Mouse (Mus musculus) MEL (cell line): ENCODE data around the gene Pdss2. TPM values are rescaled to one million over a fixed set of nuclear protein-coding genes. Genes with fewer than 3 reads are reported as not detected.

Experiments used
- DNase-seq: peaks from one replicate; pipeline ENCODE4 v3.0.0; 2011; ENCODE audit warnings: low read depth, low spot score
- H3K27ac ChIP-seq: 2 replicates; pipeline ENCODE4 v1.5.1; 2012; ENCODE audit warnings: low read depth, mild to moderate bottlenecking, control low read depth, low read length, moderate library complexity; ENCODE audit not compliant: control insufficient read depth
- H3K27me3 ChIP-seq, 2 experiments: fragments of 150-350 bp in 1 of 2; sonication (generic) in 1 of 2; 2 replicates each; pipeline ENCODE4 v1.6.1; 2012; ENCODE audit warnings: low read length in 2 of 2, mild to moderate bottlenecking in 2 of 2, improper control_type of control experiment in 1 of 2, moderate library complexity in 1 of 2; ENCODE audit not compliant: insufficient read depth in 2 of 2, control insufficient read depth in 1 of 2
- H3K36me3 ChIP-seq, 2 experiments: 2 replicates each; pipeline ENCODE4 v1.6.1; 2012 to 2014; ENCODE audit warnings: low read length in 2 of 2, improper control_type of control experiment in 1 of 2, inconsistent platforms in 1 of 2, mild to moderate bottlenecking in 1 of 2; ENCODE audit not compliant: insufficient read depth in 2 of 2, control insufficient read depth in 1 of 2
- H3K4me1 ChIP-seq, 2 experiments: fragments of 150-350 bp in 1 of 2; sonication (generic) in 1 of 2; 2 replicates each; pipeline ENCODE4 v1.6.1; 2012; ENCODE audit warnings: low read length in 2 of 2, improper control_type of control experiment in 1 of 2, mild to moderate bottlenecking in 1 of 2; ENCODE audit not compliant: insufficient read depth in 2 of 2, control insufficient read depth in 1 of 2
- H3K4me3 ChIP-seq, 2 experiments: fragments of 150-350 bp in 1 of 2; sonication (generic) in 1 of 2; 2 replicates each; pipeline ENCODE4 v1.5.1; 2012; ENCODE audit warnings: low read depth in 2 of 2, low read length in 2 of 2, mild to moderate bottlenecking in 2 of 2, moderate library complexity in 2 of 2, control low read depth in 1 of 2, improper control_type of control experiment in 1 of 2; ENCODE audit not compliant: control insufficient read depth in 1 of 2, insufficient read depth in 1 of 2
- H3K79me2 ChIP-seq: 2 replicates; pipeline ENCODE4 v1.6.1; 2012; ENCODE audit warnings: mild to moderate bottlenecking, low read length, moderate library complexity; ENCODE audit not compliant: control insufficient read depth, poor library complexity, insufficient read depth
- H3K9ac ChIP-seq: 2 replicates; pipeline ENCODE4 v1.6.1; 2012; ENCODE audit warnings: low read depth, mild to moderate bottlenecking, control low read depth, low read length, moderate library complexity; ENCODE audit not compliant: control insufficient read depth, poor library complexity, severe bottlenecking
- H3K9me3 ChIP-seq: fragments of 150-350 bp; sonication (generic); replicated peaks from 2 replicates; pipeline ENCODE4 v1.6.1; 2012; ENCODE audit warnings: mild to moderate bottlenecking, low read length, improper control_type of control experiment, moderate library complexity; ENCODE audit not compliant: insufficient read depth
- BHLHE40 ChIP-seq: IDR thresholded peaks from 2 replicates; pipeline ENCODE4 v1.6.1; 2012; ENCODE audit warnings: low read depth, mild to moderate bottlenecking, inconsistent platforms, low read length, improper control_type of control experiment, borderline replicate concordance
- CHD1 ChIP-seq: IDR thresholded peaks from 2 replicates; pipeline ENCODE4 v1.6.1; 2012; ENCODE audit warnings: low read depth, mild to moderate bottlenecking, inconsistent platforms, low read length, improper control_type of control experiment
- CHD2 ChIP-seq: IDR thresholded peaks from 2 replicates; pipeline ENCODE4 v1.6.1; 2011; ENCODE audit warnings: low read length, improper control_type of control experiment
- CTCF ChIP-seq, 3 experiments: IDR thresholded peaks in 2 of 3; conservative IDR thresholded peaks in 1 of 3; 2 replicates each; pipeline ENCODE4 v1.5.1; 2011 to 2012; ENCODE audit warnings: low read length in 3 of 3, low read depth in 2 of 3, mild to moderate bottlenecking in 2 of 3, improper control_type of control experiment in 1 of 3, inconsistent platforms in 1 of 3, mixed read lengths in 1 of 3, moderate library complexity in 1 of 3; ENCODE audit not compliant: control insufficient read depth in 1 of 3, insufficient read depth in 1 of 3, poor library complexity in 1 of 3, severe bottlenecking in 1 of 3
- E2F4 ChIP-seq: IDR thresholded peaks from 2 replicates; pipeline ENCODE4 v1.6.1; 2011; ENCODE audit warnings: low read depth, low read length, improper control_type of control experiment, borderline replicate concordance
- EP300 ChIP-seq, 2 experiments: IDR thresholded peaks; 2 replicates each; pipeline ENCODE4 v1.6.1; 2011; ENCODE audit warnings: improper control_type of control experiment in 2 of 2, low read length in 2 of 2, low read depth in 1 of 2, mild to moderate bottlenecking in 1 of 2
- ETS1 ChIP-seq: IDR thresholded peaks from 2 replicates; pipeline ENCODE4 v1.6.1; 2012; ENCODE audit warnings: low read depth, mild to moderate bottlenecking, inconsistent platforms, low read length, improper control_type of control experiment, moderate library complexity
- GATA1 ChIP-seq: IDR thresholded peaks from 2 replicates; pipeline ENCODE4 v1.6.1; 2011; ENCODE audit warnings: low read depth, low read length, improper control_type of control experiment
- JUND ChIP-seq: IDR thresholded peaks from 2 replicates; pipeline ENCODE4 v1.6.1; 2011; ENCODE audit warnings: low read depth, mild to moderate bottlenecking, improper control_type of control experiment, low read length
- KAT2A ChIP-seq: conservative IDR thresholded peaks from 2 replicates; pipeline ENCODE4 v1.6.1; 2012; ENCODE audit warnings: low read depth, low read length, improper control_type of control experiment, inconsistent platforms
- MAFK ChIP-seq: IDR thresholded peaks from 2 replicates; pipeline ENCODE4 v1.6.1; 2011; ENCODE audit warnings: low read depth, mild to moderate bottlenecking, low read length, improper control_type of control experiment, borderline replicate concordance
- MYC ChIP-seq: IDR thresholded peaks from 2 replicates; pipeline ENCODE4 v1.6.1; 2011; ENCODE audit warnings: low read depth, mild to moderate bottlenecking, low read length, improper control_type of control experiment, moderate library complexity
- NELFE ChIP-seq: IDR thresholded peaks from 2 replicates; pipeline ENCODE4 v1.6.1; 2011; ENCODE audit warnings: low read depth, low read length, improper control_type of control experiment
- POLR2AphosphoS5 ChIP-seq: IDR thresholded peaks from 2 replicates; pipeline ENCODE4 v1.6.1; 2012; ENCODE audit warnings: low read depth, borderline replicate concordance, mild to moderate bottlenecking, inconsistent platforms, low read length, moderate library complexity, mixed read lengths
- RAD21 ChIP-seq: IDR thresholded peaks from 2 replicates; pipeline ENCODE4 v1.6.1; 2011; ENCODE audit warnings: mild to moderate bottlenecking, low read depth, low read length, improper control_type of control experiment
- RCOR1 ChIP-seq: IDR thresholded peaks from 2 replicates; pipeline ENCODE4 v1.6.1; 2012; ENCODE audit warnings: low read depth, mild to moderate bottlenecking, inconsistent platforms, low read length, improper control_type of control experiment
- SIN3A ChIP-seq: IDR thresholded peaks from 2 replicates; pipeline ENCODE4 v1.6.1; 2012; ENCODE audit warnings: low read length, improper control_type of control experiment, inconsistent platforms
- TCF12 ChIP-seq: IDR thresholded peaks from 2 replicates; pipeline ENCODE4 v1.6.1; 2014; ENCODE audit warnings: low read depth, mild to moderate bottlenecking, inconsistent platforms, low read length, improper control_type of control experiment, moderate library complexity
- USF2 ChIP-seq, 2 experiments: IDR thresholded peaks; 2 replicates each; pipeline ENCODE4 v1.6.1; 2011 to 2012; ENCODE audit warnings: improper control_type of control experiment in 2 of 2, low read length in 2 of 2, borderline replicate concordance in 1 of 2, inconsistent platforms in 1 of 2, low read depth in 1 of 2, mild to moderate bottlenecking in 1 of 2; ENCODE audit not compliant: insufficient read depth in 1 of 2
- ZC3H11A ChIP-seq: IDR thresholded peaks from 2 replicates; pipeline ENCODE4 v1.6.1; 2012; ENCODE audit warnings: low read depth, mild to moderate bottlenecking, inconsistent platforms, low read length, improper control_type of control experiment
- ZMIZ1 ChIP-seq: IDR thresholded peaks from 2 replicates; pipeline ENCODE4 v1.6.1; 2012; ENCODE audit warnings: low read depth, mild to moderate bottlenecking, inconsistent platforms, low read length, improper control_type of control experiment, moderate library complexity
- polyA plus RNA-seq, 2 experiments: library from polyadenylated mRNA; stranded (reverse) in 1 of 2; unstranded in 1 of 2; fragments of >175 nt in 1 of 2; fragments of >200 nt in 1 of 2; gene quantifications; 2 replicates each; pipeline versions ENCODE4 v1.2.1 to v1.2.4; 2012; ENCODE audit warnings: low replicate concordance in 2 of 2, low read depth in 1 of 2; ENCODE audit not compliant: insufficient read length in 2 of 2, insufficient read depth in 1 of 2, missing spikeins in 1 of 2
- total RNA-seq: library from RNA; depleted of rRNA; stranded (reverse); fragments of 300-350 nt; gene quantifications from 2 replicates; pipeline ENCODE4 v1.2.3, GENCODE M21; 2012

Pdss2 gene
- total and polyA plus RNA-seq, 3 experiments = 14.3 to 14.8 TPM; not detected in 1

DNA sequence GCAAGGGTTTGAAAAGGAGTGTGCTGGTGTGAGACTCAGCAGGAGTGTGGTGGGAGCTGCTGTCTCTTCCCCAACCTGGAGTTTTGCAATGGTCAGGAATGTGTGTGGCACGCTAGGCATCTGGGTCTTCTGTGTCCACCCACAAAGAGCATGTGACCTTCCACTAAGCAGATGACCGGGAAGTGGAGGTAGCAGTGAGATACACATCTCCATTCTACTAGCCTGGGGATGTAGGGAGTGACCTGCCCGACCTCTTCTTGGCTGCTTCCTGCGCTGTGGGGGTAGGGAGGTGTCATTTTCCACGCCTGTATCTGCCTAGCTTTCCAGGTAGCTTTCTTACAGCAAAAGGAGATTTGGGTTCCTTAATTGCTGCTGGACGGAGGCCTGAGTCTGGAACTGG, 268.3 kb downstream of the Pdss2 start:
- TF ChIP-seq EP300 (IDR thresholded peaks at IDR 0.05; ENCODE audit: low read depth in 1 of 2, low read length in 2 of 2) (no peak), CHD1 (no peak), KAT2A (no peak), ZC3H11A (no peak), RAD21 (no peak), POLR2AphosphoS5 (no peak), CTCF (IDR thresholded peaks at IDR 0.05 in 2 of 3, conservative IDR thresholded peaks at IDR 0.05 in 1 of 3; ENCODE audit: control insufficient read depth in 1 of 3, insufficient read depth in 1 of 3, low read depth in 2 of 3, low read length in 3 of 3, poor library complexity in 1 of 3, severe bottlenecking in 1 of 3) (no peak), RCOR1 (no peak), JUND (no peak), SIN3A (no peak), NELFE (no peak), USF2 (IDR thresholded peaks at IDR 0.05; ENCODE audit: borderline replicate concordance in 1 of 2, insufficient read depth in 1 of 2, low read depth in 1 of 2, low read length in 2 of 2) (no peak)
- H3K79me2 ChIP-seq = peaks cover 15% of the 10 kb centered on the region
- H3K9me3 ChIP-seq = no peaks in the 10 kb centered on the region
- H3K4me1 ChIP-seq = no peaks in the 10 kb centered on the region
- H3K9ac ChIP-seq = no peak overlapping the region
- DNase-seq = no peak
- no peaks in the 10 kb centered on the region for H3K27me3 ChIP-seq
- no peak overlapping the region for H3K27ac ChIP-seq
- H3K4me3 ChIP-seq = no peak overlapping the region
- no peaks in the 10 kb centered on the region; a peak in 1 of 4 replicates for H3K36me3 ChIP-seq

DNA sequence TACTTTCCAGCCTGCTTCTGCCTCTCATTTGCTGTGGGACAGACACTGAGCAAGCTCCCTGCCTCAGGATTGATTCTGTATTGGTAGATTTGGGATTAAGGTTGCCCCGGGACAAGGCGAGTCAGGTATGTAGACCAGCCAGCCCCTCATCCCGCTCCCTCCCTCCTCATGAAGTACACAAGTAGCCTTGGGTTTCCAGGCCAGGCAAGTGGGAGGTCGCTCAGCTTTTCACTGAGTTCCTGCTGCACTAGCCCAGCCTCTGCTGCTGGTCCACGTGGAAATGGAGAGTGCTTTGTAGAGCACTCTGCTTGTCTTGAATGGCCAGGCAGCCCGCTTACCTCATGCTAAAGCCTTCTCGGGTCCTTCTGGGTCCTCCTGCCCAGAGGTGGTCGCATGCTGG, 268.7 kb downstream of the Pdss2 start:
- DNase-seq = no peak
- Histone ChIP-seq H3K79me2 (peaks cover 15% of the 10 kb centered on the region), H3K27me3 (no peaks in the 10 kb centered on the region), H3K36me3 (no peaks in the 10 kb centered on the region; a peak in 1 of 4 replicates), H3K9ac (no peak overlapping the region), H3K9me3 (no peaks in the 10 kb centered on the region), H3K4me3 (no peak overlapping the region), H3K27ac (no peak overlapping the region), H3K4me1 (no peaks in the 10 kb centered on the region)
- TF ChIP-seq SIN3A (no peak), BHLHE40 (no peak), USF2 (IDR thresholded peaks at IDR 0.05; ENCODE audit: borderline replicate concordance in 1 of 2, insufficient read depth in 1 of 2, low read depth in 1 of 2, low read length in 2 of 2) (no peak), MYC (no peak), E2F4 (no peak), ETS1 (no peak), CTCF (IDR thresholded peaks at IDR 0.05 in 2 of 3, conservative IDR thresholded peaks at IDR 0.05 in 1 of 3; ENCODE audit: control insufficient read depth in 1 of 3, insufficient read depth in 1 of 3, low read depth in 2 of 3, low read length in 3 of 3, poor library complexity in 1 of 3, severe bottlenecking in 1 of 3) (no peak), TCF12 (no peak), MAFK (no peak), JUND (no peak), CHD2 (no peak), ZMIZ1 (no peak), GATA1 (no peak), NELFE (no peak), CHD1 (no peak)
